Mouse (Mus musculus) C2C12 (cell line): ENCODE data around the gene Spg20.

Experiments used
- CEBPB ChIP-seq: IDR thresholded peaks from one replicate; pipeline ENCODE4 v1.6.1; 2011; ENCODE audit warnings: low read depth, mild to moderate bottlenecking, control low read depth, moderate library complexity
- CTCF ChIP-seq: IDR thresholded peaks from one replicate; pipeline ENCODE4 v1.5.1; 2011; ENCODE audit not compliant: control insufficient read depth, insufficient read depth, insufficient read length
- FOSL1 ChIP-seq: IDR thresholded peaks from one replicate; pipeline ENCODE4 v1.8.0; 2011; ENCODE audit warnings: mild to moderate bottlenecking, low read length; ENCODE audit not compliant: poor library complexity, insufficient read depth, severe bottlenecking
- MYOD1 ChIP-seq: IDR thresholded peaks from one replicate; pipeline ENCODE4 v1.6.1; 2011; ENCODE audit warnings: low read depth; ENCODE audit not compliant: control insufficient read depth, insufficient read length
- MYOG ChIP-seq: IDR thresholded peaks from one replicate; pipeline ENCODE4 v1.6.1; 2011; ENCODE audit not compliant: control insufficient read depth, insufficient read length; ENCODE audit errors: extremely low read depth

DNA sequence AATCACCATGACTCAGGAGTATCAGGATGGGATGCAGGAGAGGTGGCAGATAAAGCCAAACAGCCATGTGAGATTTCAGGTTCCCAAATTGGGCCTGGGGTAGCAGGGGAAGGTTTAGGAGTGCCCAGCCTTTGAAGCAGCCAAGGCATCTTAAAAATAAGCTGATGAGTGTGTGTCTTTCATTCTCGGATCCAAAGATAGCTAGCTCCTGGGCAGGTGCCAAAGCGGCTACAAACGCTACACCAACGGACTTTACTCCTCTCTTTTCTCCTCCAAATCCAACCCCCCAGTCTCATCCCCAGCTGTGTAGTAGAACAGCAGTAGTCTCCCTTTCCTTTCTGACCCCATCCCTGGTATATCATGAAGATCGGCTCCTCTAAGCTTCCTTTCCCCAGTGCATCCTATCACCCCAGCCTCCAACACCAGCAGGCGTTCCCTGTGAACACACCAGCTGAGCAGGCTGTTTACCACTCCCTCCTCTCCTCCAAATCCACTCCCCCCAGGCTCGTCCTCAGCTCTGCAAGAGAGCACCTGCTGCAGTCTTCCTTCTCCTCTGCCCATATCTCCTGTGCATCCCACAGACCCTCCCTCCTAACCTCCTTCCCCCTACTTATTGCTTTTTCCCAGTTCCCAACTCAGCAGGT is 44.0 kb upstream of the Spg20 start:
- TF ChIP-seq CTCF: no peak
- no peak for TF ChIP-seq CEBPB
- no peak for TF ChIP-seq FOSL1
- no peak for TF ChIP-seq MYOG
- no peak for TF ChIP-seq MYOD1
